Mouse (Mus musculus) ES-E14 (cell line): ENCODE results near the gene Cd19.

ENCODE experiments used
- HCFC1 ChIP-seq: IDR thresholded peaks from 2 replicates; pipeline ENCODE4 v1.6.1; 2012; ENCODE audit warnings: low read length, inconsistent platforms, borderline replicate concordance; ENCODE audit not compliant: insufficient read depth
- MAFK ChIP-seq: IDR thresholded peaks from 2 replicates; pipeline ENCODE4 v1.6.1; 2014; ENCODE audit warnings: mild to moderate bottlenecking, low read depth, low read length, inconsistent platforms; ENCODE audit not compliant: insufficient read depth
- ZNF384 ChIP-seq: IDR thresholded peaks from 2 replicates; pipeline ENCODE4 v1.6.1; 2012; ENCODE audit warnings: low read depth, low read length, inconsistent platforms

- no peak for TF ChIP-seq HCFC1
- TF ChIP-seq MAFK: no peak
- TF ChIP-seq ZNF384: no peak
These were observed 26.5 kb downstream of the Cd19 start for GRCm38 (mm10) chr7:126388185-126388584.
